Mouse (Mus musculus) C2C12 (cell line): Measurements from ENCODE around the gene Rab40c.

Source experiments
- CEBPB ChIP-seq: IDR thresholded peaks from one replicate; pipeline ENCODE4 v1.6.1; 2011; ENCODE audit warnings: low read depth, mild to moderate bottlenecking, control low read depth, moderate library complexity
- CTCF ChIP-seq: IDR thresholded peaks from one replicate; pipeline ENCODE4 v1.5.1; 2011; ENCODE audit not compliant: control insufficient read depth, insufficient read depth, insufficient read length
- FOSL1 ChIP-seq: IDR thresholded peaks from one replicate; pipeline ENCODE4 v1.8.0; 2011; ENCODE audit warnings: mild to moderate bottlenecking, low read length; ENCODE audit not compliant: poor library complexity, insufficient read depth, severe bottlenecking
- MAX ChIP-seq: IDR thresholded peaks from one replicate; pipeline ENCODE4 v1.6.1; 2011; ENCODE audit warnings: mild to moderate bottlenecking, control low read depth
- MYOG ChIP-seq: IDR thresholded peaks from one replicate; pipeline ENCODE4 v1.6.1; 2011; ENCODE audit not compliant: control insufficient read depth, insufficient read length; ENCODE audit errors: extremely low read depth

DNA sequence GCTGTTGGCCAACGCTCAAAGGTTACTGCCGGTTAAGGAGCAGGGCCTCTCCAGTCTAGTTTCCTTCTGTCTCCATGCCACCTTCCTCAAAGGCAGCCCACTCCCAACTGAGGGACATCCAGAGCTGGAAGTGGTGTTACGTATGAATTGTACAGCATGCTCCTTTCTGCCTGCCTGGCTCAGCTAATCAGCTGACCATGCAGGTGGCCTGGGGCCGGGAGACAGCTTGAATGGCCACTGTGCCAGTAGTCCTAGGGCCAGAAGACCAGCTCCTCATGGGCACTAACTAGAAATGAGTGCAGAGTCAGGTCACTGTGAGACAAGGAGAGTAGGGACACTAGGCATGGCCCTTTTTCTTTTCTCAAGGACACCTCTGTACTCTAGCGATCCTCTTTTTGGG is 33.6 kb upstream of the Rab40c start:
- TF ChIP-seq FOSL1 (no peak), MAX (no peak), CTCF (no peak), CEBPB (no peak), MYOG (no peak)
